Mouse (Mus musculus) urinary bladder, postnatal 25 days (tissue): ENCODE results near the gene Cpped1.

Experiments
- DNase-seq: peaks from one replicate; pipeline ENCODE4 v3.0.0; 2022; ENCODE audit warnings: low spot score

Cpped1 gene

GRCm38 (mm10) chr16:11843441-11843840 is 65.8 kb downstream of the Cpped1 start:
- DNase-seq: no peak

- no peak for DNase-seq
Measured at GRCm38 (mm10) chr16:11833474-11833873, 75.8 kb downstream of the Cpped1 start.

- no peak for DNase-seq
Measured at GRCm38 (mm10) chr16:11828816-11829215, 80.4 kb downstream of the Cpped1 start.

GRCm38 (mm10) chr16:11824833-11825232 is 84.4 kb downstream of the Cpped1 start:
- no peak for DNase-seq

- DNase-seq: no peak
Measured at GRCm38 (mm10) chr16:11824385-11824784, 84.9 kb downstream of the Cpped1 start.

- no peak for DNase-seq
Measured at GRCm38 (mm10) chr16:11820791-11821190, 88.5 kb downstream of the Cpped1 start.

GRCm38 (mm10) chr16:11814935-11815650 is 94.2 kb downstream of the Cpped1 start:
- DNase-seq: no peak

- DNase-seq: no peak
Measured at GRCm38 (mm10) chr16:11812119-11812518, 97.1 kb downstream of the Cpped1 start.

- no peak for DNase-seq
Measured at GRCm38 (mm10) chr16:11809615-11810014, 99.6 kb downstream of the Cpped1 start.

GRCm38 (mm10) chr16:11801960-11802539 is 107.2 kb downstream of the Cpped1 start:
- no peak for DNase-seq

GRCm38 (mm10) chr16:11795758-11796460 is 113.3 kb downstream of the Cpped1 start:
- no peak for DNase-seq

- DNase-seq: no peak
Measured at GRCm38 (mm10) chr16:11794628-11795027, 114.6 kb downstream of the Cpped1 start.

GRCm38 (mm10) chr16:11793391-11793790 is 115.9 kb downstream of the Cpped1 start:
- DNase-seq: no peak

GRCm38 (mm10) chr16:11790476-11790875 is 118.8 kb downstream of the Cpped1 start:
- DNase-seq: no peak

- no peak for DNase-seq
Measured at GRCm38 (mm10) chr16:11785806-11786205, 123.4 kb downstream of the Cpped1 start.

- no peak for DNase-seq
Measured at GRCm38 (mm10) chr16:11784354-11784753, 124.9 kb downstream of the Cpped1 start.

GRCm38 (mm10) chr16:11783337-11783736 is 125.9 kb downstream of the Cpped1 start:
- DNase-seq: no peak

- no peak for DNase-seq
Measured at GRCm38 (mm10) chr16:11782082-11782481, 127.2 kb downstream of the Cpped1 start.

GRCm38 (mm10) chr16:11778715-11779460 is 130.4 kb downstream of the Cpped1 start:
- no peak for DNase-seq

- DNase-seq: no peak
Measured at GRCm38 (mm10) chr16:11778191-11778590, 131.1 kb downstream of the Cpped1 start.

GRCm38 (mm10) chr16:11776528-11776927 is 132.7 kb downstream of the Cpped1 start:
- DNase-seq: no peak

- DNase-seq: no peak
Measured at GRCm38 (mm10) chr16:11774321-11774720, 134.9 kb downstream of the Cpped1 start.
